Mouse (Mus musculus) neural tube, embryonic 15.5 days (tissue): ENCODE results near the gene Azgp1. TPM values are rescaled to one million over a fixed set of nuclear protein-coding genes. Genes with fewer than 3 reads are reported as not detected.

Source experiments
- polyA plus RNA-seq: library from polyadenylated mRNA; unstranded; fragments of >200 nt; fragmentation: Nextera tagmentation; extraction: Ambion mirVana; gene quantifications from 2 replicates; pipeline ENCODE4 v1.2.1, GENCODE M21; 2015

Gene Azgp1
- polyA plus RNA-seq, 1 experiment from 2014 or later, result not detected

Other genes with a start within 250 kb of the Azgp1 start
- 32.7 and 41.3 TPM in 2 replicates for gene Nyap1, start 239.9 kb upstream of the Azgp1 start, polyA plus RNA-seq
- 110 and 134 TPM in 2 replicates for gene Tsc22d4, start 235.8 kb upstream of the Azgp1 start, polyA plus RNA-seq
- 38.2 and 42.3 TPM in 2 replicates for gene Ppp1r35, start 202.7 kb upstream of the Azgp1 start, polyA plus RNA-seq
- gene Mepce, start 193.9 kb upstream of the Azgp1 start, polyA plus RNA-seq, result 10.0 and 12.7 TPM in 2 replicates
- gene Zcwpw1, start 193.7 kb upstream of the Azgp1 start, polyA plus RNA-seq, result 14.9 and 17.0 TPM in 2 replicates
- 0.31 and 0.65 TPM in 2 replicates for gene Pilra, start 145.2 kb upstream of the Azgp1 start, polyA plus RNA-seq
- gene Pilrb1, start 123.4 kb upstream of the Azgp1 start, polyA plus RNA-seq, result 0.41 TPM in 1 of 2 replicates, not detected in the other
- not detected in 2 replicates for gene Pilrb2, start 109.7 kb upstream of the Azgp1 start, polyA plus RNA-seq
- 1.7 TPM in 1 of 2 replicates, not detected in the other for gene Cyp3a13, start 59.9 kb upstream of the Azgp1 start, polyA plus RNA-seq
- 1.6 and 1.7 TPM in 2 replicates for gene Gjc3, start 18.4 kb upstream of the Azgp1 start, polyA plus RNA-seq
- not detected in 2 replicates for gene Smok3a, start 39.7 kb downstream of the Azgp1 start, polyA plus RNA-seq
- not detected in 2 replicates for gene Smok3b, start 39.9 kb downstream of the Azgp1 start, polyA plus RNA-seq
- not detected in 2 replicates for gene Smok3c, start 71.7 kb downstream of the Azgp1 start, polyA plus RNA-seq
- gene Zkscan1, start 103.6 kb downstream of the Azgp1 start, polyA plus RNA-seq, result 17.3 and 18.2 TPM in 2 replicates
- gene Zscan21, start 135.4 kb downstream of the Azgp1 start, polyA plus RNA-seq, result 75.3 and 80.5 TPM in 2 replicates
- gene Zfp113, start 174.2 kb downstream of the Azgp1 start, polyA plus RNA-seq, result 22.0 and 24.9 TPM in 2 replicates
- gene Cops6, start 179.6 kb downstream of the Azgp1 start, polyA plus RNA-seq, result 325 and 328 TPM in 2 replicates
- gene Ap4m1, start 190.5 kb downstream of the Azgp1 start, polyA plus RNA-seq, result 22.8 and 23.0 TPM in 2 replicates
- 62.9 and 99.9 TPM in 2 replicates for gene Mcm7, start 190.9 kb downstream of the Azgp1 start, polyA plus RNA-seq
- 62.5 and 70.0 TPM in 2 replicates for gene Taf6, start 205.9 kb downstream of the Azgp1 start, polyA plus RNA-seq
- 26.2 and 31.7 TPM in 2 replicates for gene Cnpy4, start 206.0 kb downstream of the Azgp1 start, polyA plus RNA-seq
- 13.4 and 14.8 TPM in 2 replicates for gene Mblac1, start 212.8 kb downstream of the Azgp1 start, polyA plus RNA-seq
- gene Nxpe5, start 244.4 kb downstream of the Azgp1 start, polyA plus RNA-seq, result not detected in 2 replicates